In the genomic region with DNA sequence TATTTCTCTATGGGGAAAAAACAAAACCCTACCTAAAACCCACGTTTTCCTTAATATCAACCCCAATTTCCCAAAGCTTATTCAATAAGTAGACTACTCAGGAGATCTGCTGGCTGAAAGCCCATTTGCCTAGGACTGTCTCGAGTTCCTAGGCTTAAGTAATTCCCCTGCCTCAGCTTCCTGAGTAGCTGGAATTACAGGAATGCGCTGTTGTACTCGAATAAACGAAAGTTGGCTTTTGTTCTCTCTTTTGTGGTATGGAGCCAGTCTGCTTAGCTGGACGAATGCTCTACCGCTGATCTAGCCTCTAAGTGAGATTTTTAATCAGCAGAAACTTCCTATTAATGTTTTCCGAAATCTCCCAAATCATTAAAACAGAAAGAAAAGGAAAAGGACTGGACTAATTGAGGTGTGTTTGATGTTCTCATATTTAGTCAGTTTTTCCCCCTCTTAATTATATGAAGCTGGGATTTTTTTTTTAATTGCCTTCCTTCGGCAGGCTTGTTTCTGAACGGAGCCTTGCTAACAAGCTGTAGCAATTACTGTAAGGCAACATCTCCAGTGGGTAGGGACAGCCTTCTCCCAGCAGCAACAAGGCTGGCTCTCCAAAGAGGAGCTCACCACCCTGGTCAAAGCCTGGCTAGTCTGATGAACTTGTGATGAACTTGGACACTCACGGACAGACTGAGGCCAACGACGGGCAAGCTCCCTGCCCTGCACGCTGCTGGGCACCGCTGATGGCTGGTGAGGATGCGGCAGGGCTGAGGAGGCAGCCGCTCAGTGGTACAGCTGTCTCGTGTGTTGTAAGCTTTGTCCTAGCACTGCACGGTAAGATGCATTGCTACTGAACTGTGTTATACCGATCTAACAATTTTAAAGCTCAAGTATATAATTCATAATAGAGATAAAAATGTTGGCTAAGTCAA, we compare ENCODE assay signal across 22 mouse cellular contexts. TPM values are rescaled to one million over a fixed set of nuclear protein-coding genes. Genes with fewer than 3 reads are reported as not detected.
DNase-seq lines count a peak whose midpoint lies in the region; ATAC-seq and TF ChIP-seq lines count a peak whose summit lies in the region.
"Had no signal": no experiment of that assay in that cellular context is flagged by ENCODE, and none has a peak within 500 bp of the region (broad histone marks: within the 10 kb centered on the region; RNA-seq: fewer than 3 reads in every experiment).

No protein-coding gene starts in this region.

- H3K4me1 ChIP-seq in heart, adult 2 months (ENCODE audit: control insufficient read depth, insufficient read depth, low read length): peaks cover 8% of the 10 kb centered on the region
- no peaks in the 10 kb centered on the region for H3K4me1 ChIP-seq in forebrain, embryonic 14.5 days (ENCODE audit: control insufficient read depth, insufficient read depth, low read length)
- H3K4me1 ChIP-seq: embryonic facial prominence, embryonic 15.5 days; intestine, embryonic 15.5 days; lung, embryonic 15.5 days; midbrain, embryonic 15.5 days had no signal

- H3K79me2 ChIP-seq in heart, adult 2 months (replicated peaks; ENCODE audit: control insufficient read depth, insufficient read depth, low read length): peaks cover 1% of the 10 kb centered on the region; the same call in 1 of the 2 replicates

- no peaks in the 10 kb centered on the region for H3K27me3 ChIP-seq in heart, adult 2 months (ENCODE audit: control insufficient read depth, insufficient read depth, low read length)
- H3K27me3 ChIP-seq in forebrain, embryonic 14.5 days (replicated peaks; ENCODE audit: control insufficient read depth, insufficient read depth, low read length): no peaks in the 10 kb centered on the region
- H3K27me3 ChIP-seq: embryonic facial prominence, embryonic 15.5 days; intestine, embryonic 15.5 days; lung, embryonic 15.5 days; midbrain, embryonic 15.5 days had no signal

- no peak for TF ChIP-seq EP300 in heart, adult 2 months (IDR thresholded peaks at IDR 0.05; ENCODE audit: insufficient read depth, low read depth, low read length)

- TF ChIP-seq POLR2A in heart, adult 2 months (IDR thresholded peaks at IDR 0.05; ENCODE audit: insufficient read depth, low read depth, low read length): no peak

- ATAC-seq in forebrain, embryonic 14.5 days: no peak
- ATAC-seq: intestine, embryonic 15.5 days; midbrain, embryonic 15.5 days had no signal

- H3K36me3 ChIP-seq in heart, adult 2 months (ENCODE audit: control insufficient read depth, insufficient read depth, low read length): peaks cover 11% of the 10 kb centered on the region
- peaks cover 12% of the 10 kb centered on the region; the same call in 1 of the 2 replicates for H3K36me3 ChIP-seq in forebrain, embryonic 14.5 days (ENCODE audit: control insufficient read depth, insufficient read depth, low read length)

- peak in 1 of 2 experiments; percentile 23 for DNase-seq in heart, adult 2 months
- DNase-seq in heart, postnatal 36 days: no peak
- peak; percentile 21 for DNase-seq in ES-CJ7 (ENCODE audit: low read depth, low spot score)
- DNase-seq in R1 (ENCODE audit: low read depth, low spot score): peak; percentile 84
- peak; percentile 55 for DNase-seq in forebrain, embryonic 14.5 days (ENCODE audit: low spot score)
- no peak for DNase-seq in layer of hippocampus, postnatal 10 days (ENCODE audit: low spot score in 2 of 2)
- no peak for DNase-seq in layer of hippocampus, postnatal 36 days
- DNase-seq: cerebellum, adult 11-12 months; thymus, adult 2 months had no signal

- 52% methylated on average over 20 of the region's 20 CpGs for WGBS in heart, adult 2 months
- WGBS in forebrain, embryonic 14.5 days: 26% methylated on average over 20 of the region's 20 CpGs

- H3K9ac ChIP-seq in heart, adult 2 months (ENCODE audit: low read depth, low read length): 0 out of 2 replicates have a peak overlapping the region, but pooled peaks have one; percentile 35
- no peak overlapping the region for H3K9ac ChIP-seq in forebrain, embryonic 14.5 days (ENCODE audit: low read length)
- H3K9ac ChIP-seq: embryonic facial prominence, embryonic 15.5 days; intestine, embryonic 15.5 days; lung, embryonic 15.5 days; midbrain, embryonic 15.5 days had no signal

- no peak overlapping the region for H3K4me3 ChIP-seq in heart, adult 2 months
- no peak overlapping the region for H3K4me3 ChIP-seq in forebrain, embryonic 14.5 days (ENCODE audit: low read depth, low read length)
- H3K4me3 ChIP-seq: embryonic facial prominence, embryonic 15.5 days; intestine, embryonic 15.5 days; lung, embryonic 15.5 days; midbrain, embryonic 15.5 days had no signal

- intact Hi-C loops in heart, adult 2 months (cut with DNase I): no loop called here
- intact Hi-C loops in heart, postnatal 36 days (cut with DNase I): no loop called here

- H3K9me3 ChIP-seq in forebrain, embryonic 14.5 days (replicated peaks; ENCODE audit: control insufficient read depth, low read length): no peaks in the 10 kb centered on the region
- H3K9me3 ChIP-seq: embryonic facial prominence, embryonic 15.5 days; intestine, embryonic 15.5 days; lung, embryonic 15.5 days; midbrain, embryonic 15.5 days had no signal

- no peak overlapping the region; the same call in 1 of the 2 replicates for H3K4me2 ChIP-seq in forebrain, embryonic 14.5 days (ENCODE audit: low read length)
- H3K4me2 ChIP-seq: embryonic facial prominence, embryonic 15.5 days; intestine, embryonic 15.5 days; liver, embryonic 11.5 days; lung, embryonic 15.5 days; midbrain, embryonic 15.5 days had no signal

- no peak for TF ChIP-seq CTCF in heart, adult 2 months (IDR thresholded peaks at IDR 0.05)

- H3K27ac ChIP-seq in heart, adult 2 months: peak overlapping the region; percentile 69
- no peak overlapping the region for H3K27ac ChIP-seq in forebrain, embryonic 14.5 days (ENCODE audit: low read depth, low read length)
- H3K27ac ChIP-seq: embryonic facial prominence, embryonic 15.5 days; intestine, embryonic 15.5 days; kidney, postnatal 0 days; lung, embryonic 15.5 days; midbrain, embryonic 15.5 days had no signal

RNA-seq across cellular contexts. Expression of gene Ghdc, which starts 35.9 kb away (rescaled TPM):
- total RNA-seq in heart, adult 2 months (2021): 10 to 100 TPM; 10.1 to 11.6 TPM
- polyA plus RNA-seq in heart, adult 2 months (2012; rRNA removed): 11.2 and 12.8 TPM in 2 replicates
- total RNA-seq in heart, postnatal 36 days (2021): 1 to 10 TPM; 8.5 to 9.5 TPM
- 0.94 and 1.7 TPM in 2 replicates for polyA plus RNA-seq in forebrain, embryonic 14.5 days (2014; fragmentation: Nextera tagmentation; extraction: Ambion mirVana)
- 1 to 10 TPM; 5.5 to 7.2 TPM for total RNA-seq in layer of hippocampus, postnatal 10 days (2021)
- total RNA-seq in layer of hippocampus, postnatal 36 days (2021): 1 to 10 TPM; 6.2 to 9.9 TPM

RNA-seq across cellular contexts. Expression of gene Stat5b, which starts 43.9 kb away (rescaled TPM):
- total RNA-seq in heart, adult 2 months (2021): 10 to 100 TPM; 58.6 to 65.2 TPM
- polyA plus RNA-seq in heart, adult 2 months (2012; rRNA removed): 35.4 and 50.7 TPM in 2 replicates
- 10 to 100 TPM; 62.7 to 62.8 TPM for total RNA-seq in heart, postnatal 36 days (2021)
- polyA plus RNA-seq in forebrain, embryonic 14.5 days (2014; fragmentation: Nextera tagmentation; extraction: Ambion mirVana): 10.9 and 11.4 TPM in 2 replicates
- 10 to 100 TPM; 12.2 to 13.0 TPM for total RNA-seq in layer of hippocampus, postnatal 10 days (2021)
- total RNA-seq in layer of hippocampus, postnatal 36 days (2021): 10 to 100 TPM; 11.7 to 12.7 TPM

RNA-seq across cellular contexts. Expression of gene Hcrt, which starts 43.9 kb away (rescaled TPM):
- not detected for total RNA-seq in heart, adult 2 months (2021)
- polyA plus RNA-seq in heart, adult 2 months (2012; rRNA removed): not detected in 2 replicates
- not detected for total RNA-seq in heart, postnatal 36 days (2021)
- polyA plus RNA-seq in forebrain, embryonic 14.5 days (2014; fragmentation: Nextera tagmentation; extraction: Ambion mirVana): 0.53 and 1.4 TPM in 2 replicates
- total RNA-seq in layer of hippocampus, postnatal 10 days (2021): under 1 TPM in 1 of 2 experiments, not detected in 1; 0.62 TPM
- not detected for total RNA-seq in layer of hippocampus, postnatal 36 days (2021)
- total RNA-seq: granulocyte monocyte progenitor cell, adult 5-6 weeks; hematopoietic stem cell, adult 5-6 weeks; left cerebral cortex, postnatal 14 days; megakaryocyte, adult 5-6 weeks; MEL had no signal
- polyA plus RNA-seq: embryonic facial prominence, embryonic 15.5 days; intestine, embryonic 15.5 days; kidney, postnatal 0 days; liver, embryonic 11.5 days; lung, embryonic 15.5 days; neural tube, embryonic 11.5 days; stomach, embryonic 14.5 days had no signal

RNA-seq across cellular contexts. Expression of gene Kcnh4, which starts 46.9 kb away (rescaled TPM):
- total RNA-seq in heart, adult 2 months (2021): not detected
- polyA plus RNA-seq in heart, adult 2 months (2012; rRNA removed): 0.04 TPM in 1 of 2 replicates, not detected in the other
- total RNA-seq in heart, postnatal 36 days (2021): not detected
- polyA plus RNA-seq in forebrain, embryonic 14.5 days (2014; fragmentation: Nextera tagmentation; extraction: Ambion mirVana): 3.5 and 4.4 TPM in 2 replicates
- total RNA-seq in layer of hippocampus, postnatal 10 days (2021): 1 to 10 TPM; 1.5 to 2.2 TPM
- total RNA-seq in layer of hippocampus, postnatal 36 days (2021): 1 to 10 TPM; 1.7 TPM
- total RNA-seq: granulocyte monocyte progenitor cell, adult 5-6 weeks; hematopoietic stem cell, adult 5-6 weeks; megakaryocyte, adult 5-6 weeks had no signal
- polyA plus RNA-seq: kidney, postnatal 0 days; liver, embryonic 11.5 days; lung, embryonic 15.5 days had no signal

RNA-seq across cellular contexts. Expression of gene Stat5a, which starts 52.5 kb away (rescaled TPM):
- total RNA-seq in heart, adult 2 months (2021): 10 to 100 TPM; 20.3 to 22.3 TPM
- polyA plus RNA-seq in heart, adult 2 months (2012; rRNA removed): 24.3 and 26.6 TPM in 2 replicates
- total RNA-seq in heart, postnatal 36 days (2021): 10 to 100 TPM; 19.8 to 24.1 TPM
- 0.69 and 0.96 TPM in 2 replicates for polyA plus RNA-seq in forebrain, embryonic 14.5 days (2014; fragmentation: Nextera tagmentation; extraction: Ambion mirVana)
- total RNA-seq in layer of hippocampus, postnatal 10 days (2021): 1 to 10 TPM; 2.4 to 3.9 TPM
- 1 to 10 TPM; 1.1 to 1.5 TPM for total RNA-seq in layer of hippocampus, postnatal 36 days (2021)

Comparison
In these comparisons a context has a peak if more than half of its experiments do, and no peak if none do; other contexts are left out.
1. DNase-seq: peak in ES-CJ7 (single experiment), R1 (single experiment) and forebrain, embryonic 14.5 days (single experiment); none in heart, postnatal 36 days (0 of 2), layer of hippocampus, postnatal 10 days (0 of 2) and layer of hippocampus, postnatal 36 days (0 of 2).
2. RNA of gene Stat5b, which starts 43.9 kb away (total RNA-seq): 58.6 to 65.2 TPM in heart, adult 2 months and 62.7 to 62.8 TPM in heart, postnatal 36 days; 12.2 to 13.0 TPM in layer of hippocampus, postnatal 10 days and 11.7 to 12.7 TPM in layer of hippocampus, postnatal 36 days; every median in the first group is over 4 times any median in the second.